Mouse (Mus musculus) lung, postnatal 0 days (tissue): ENCODE results near the gene Bcl2l11. TPM values are rescaled to one million over a fixed set of nuclear protein-coding genes. Genes with fewer than 3 reads are reported as not detected.

Source experiments
- ATAC-seq: fragments of 200-750 bp; cut with Nextera tagmentation; 2 replicates; pipeline ENCODE4 v1.8.0; 2017; ENCODE audit warnings: moderate library complexity
- DNase-seq: peaks from one replicate; pipeline ENCODE4 v3.0.0-alpha.2; 2016; ENCODE audit warnings: low spot score
- H3K27ac ChIP-seq: fragments of 300-500 bp; sonication (generic); 2 replicates; pipeline ENCODE4 v1.5.1; 2014; ENCODE audit warnings: antibody characterized with exemption, mild to moderate bottlenecking, low read length, mixed read lengths
- H3K27me3 ChIP-seq: fragments of 300-500 bp; sonication (generic); replicated peaks from 2 replicates; pipeline ENCODE4 v1.6.1; 2014; ENCODE audit warnings: low read length, mixed read lengths; ENCODE audit not compliant: insufficient read depth
- H3K36me3 ChIP-seq: fragments of 300-500 bp; sonication (generic); 2 replicates; pipeline ENCODE4 v1.6.1; 2014; ENCODE audit warnings: low read length, mixed read lengths; ENCODE audit not compliant: insufficient read depth
- H3K4me1 ChIP-seq: fragments of 300-500 bp; sonication (generic); 2 replicates; pipeline ENCODE4 v1.6.1; 2014; ENCODE audit warnings: antibody characterized with exemption, low read depth, low read length, mixed read lengths; ENCODE audit not compliant: insufficient read depth
- H3K4me2 ChIP-seq: fragments of 300-500 bp; sonication (generic); replicated peaks from 2 replicates; pipeline ENCODE4 v1.6.1; 2014; ENCODE audit warnings: low read depth, mild to moderate bottlenecking, low read length, moderate library complexity, mixed read lengths
- H3K4me3 ChIP-seq: fragments of 300-500 bp; sonication (generic); 2 replicates; pipeline ENCODE4 v1.5.1; 2014; ENCODE audit warnings: low read depth, low read length
- H3K9ac ChIP-seq: fragments of 300-500 bp; sonication (generic); replicated peaks from 2 replicates; pipeline ENCODE4 v1.6.1; 2014; ENCODE audit warnings: low read depth, mild to moderate bottlenecking
- H3K9me3 ChIP-seq: fragments of 300-500 bp; sonication (generic); 2 replicates; pipeline ENCODE4 v1.6.1; 2016; ENCODE audit warnings: low read length, mixed read lengths
- CTCF ChIP-seq: IDR thresholded peaks from 2 replicates; pipeline ENCODE4 v1.5.1; 2016; ENCODE audit warnings: antibody characterized with exemption, mild to moderate bottlenecking
- EP300 ChIP-seq: IDR thresholded peaks from 2 replicates; pipeline ENCODE4 v1.6.1; 2016; ENCODE audit warnings: antibody characterized with exemption, mild to moderate bottlenecking, control low read depth
- WGBS: fragments of 180-500 bp; shearing (Covaris S2); extraction: QIAGEN DNeasy Blood & Tissue Kit; methylation state at CpG from one replicate; pipeline ENCODE4 v1.1.7; 2014; 5-methylcytosine and 5-hydroxymethylcytosine counted together
- polyA plus RNA-seq: library from polyadenylated mRNA; unstranded; fragments of >200 nt; fragmentation: Nextera tagmentation; extraction: Ambion mirVana; gene quantifications from 2 replicates; pipeline ENCODE4 v1.2.1, GENCODE M21; 2015

Gene Bcl2l11
- polyA plus RNA-seq, 1 experiment from 2014 or later, result 18.5 TPM

- ATAC-seq (peak; percentile 88), DNase-seq (peak; percentile 99)
- H3K36me3 ChIP-seq, result peaks cover 12% of the 10 kb centered on the region; the same call in 1 of the 2 replicates
- H3K4me3 ChIP-seq, result peak overlapping the region; percentile 79
- peak overlapping the region; percentile 94 for H3K4me2 ChIP-seq
- H3K27me3 ChIP-seq, result no peaks in the 10 kb centered on the region
- TF ChIP-seq EP300 (no peak), CTCF (peak; percentile 36; the same call in 1 of the 2 replicates)
- H3K9ac ChIP-seq, result peak overlapping the region; percentile 81
- H3K27ac ChIP-seq, result peak overlapping the region; percentile 96
- peaks cover 21% of the 10 kb centered on the region; the same call in 1 of the 2 replicates for H3K4me1 ChIP-seq
- 0% methylated on average over 26 of the region's 67 CpGs for WGBS
- no peaks in the 10 kb centered on the region for H3K9me3 ChIP-seq
These were observed 1.4 kb downstream of the Bcl2l11 start for GRCm38 (mm10) chr2:128127121-128127671.

GRCm38 (mm10) chr2:128127691-128128292 is 2.0 kb downstream of the Bcl2l11 start:
- TF ChIP-seq EP300 (no peak), CTCF (0 out of 2 replicates have a peak, but pooled peaks have one; percentile 16)
- H3K9ac ChIP-seq, result peak overlapping the region; percentile 37
- peak overlapping the region; percentile 96 for H3K27ac ChIP-seq
- H3K9me3 ChIP-seq, result no peaks in the 10 kb centered on the region
- WGBS, result under 1% methylated on average over 48 of the region's 48 CpGs
- H3K4me1 ChIP-seq, result peaks cover 18% of the 10 kb centered on the region; the same call in 1 of the 2 replicates
- no peaks in the 10 kb centered on the region for H3K27me3 ChIP-seq
- peak overlapping the region; percentile 79 for H3K4me3 ChIP-seq
- ATAC-seq (peak; percentile 66), DNase-seq (peak; percentile 96)
- H3K4me2 ChIP-seq, result peak overlapping the region; percentile 94
- peaks cover 12% of the 10 kb centered on the region; the same call in 1 of the 2 replicates for H3K36me3 ChIP-seq

GRCm38 (mm10) chr2:128128532-128128931 is 2.7 kb downstream of the Bcl2l11 start:
- Histone ChIP-seq H3K4me2 (peak overlapping the region; percentile 94), H3K27me3 (no peaks in the 10 kb centered on the region), H3K4me1 (peaks cover 17% of the 10 kb centered on the region; the same call in 1 of the 2 replicates), H3K36me3 (peaks cover 12% of the 10 kb centered on the region; the same call in 1 of the 2 replicates), H3K27ac (peak overlapping the region; percentile 96; the same call in 1 of the 2 replicates), H3K9ac (0 out of 2 replicates have a peak overlapping the region, but pooled peaks have one; percentile 37), H3K4me3 (peak overlapping the region; percentile 79; the same call in 1 of the 2 replicates), H3K9me3 (no peaks in the 10 kb centered on the region)
- 47% methylated on average over 10 of the region's 10 CpGs for WGBS
- no peak for DNase-seq
- no peak for ATAC-seq
- TF ChIP-seq CTCF (no peak), EP300 (no peak)

- H3K36me3 ChIP-seq, result peaks cover 21% of the 10 kb centered on the region; the same call in 1 of the 2 replicates
- WGBS, result 81% methylated on average over 11 of the region's 11 CpGs
- TF ChIP-seq CTCF (no peak), EP300 (no peak)
These were observed 5.7 kb downstream of the Bcl2l11 start for GRCm38 (mm10) chr2:128131503-128131902.

GRCm38 (mm10) chr2:128132635-128133034 is 6.8 kb downstream of the Bcl2l11 start:
- no peak overlapping the region for H3K4me2 ChIP-seq
- ATAC-seq (no peak), DNase-seq (no peak)
- TF ChIP-seq EP300 (no peak), CTCF (no peak)
- H3K27me3 ChIP-seq, result no peaks in the 10 kb centered on the region
- no peak overlapping the region for H3K4me3 ChIP-seq
- H3K36me3 ChIP-seq, result peaks cover 21% of the 10 kb centered on the region; the same call in 1 of the 2 replicates
- 88% methylated on average over 5 of the region's 5 CpGs for WGBS
- no peak overlapping the region for H3K27ac ChIP-seq
- H3K9me3 ChIP-seq, result no peaks in the 10 kb centered on the region
- no peak overlapping the region for H3K9ac ChIP-seq
- peaks cover 4% of the 10 kb centered on the region; the same call in 1 of the 2 replicates for H3K4me1 ChIP-seq

More at GRCm38 (mm10) chr2:128131503-128131902, 5.7 kb downstream of the Bcl2l11 start:
- Histone ChIP-seq H3K4me1 (peaks cover 4% of the 10 kb centered on the region; the same call in 1 of the 2 replicates), H3K9me3 (no peaks in the 10 kb centered on the region), H3K27ac (no peak overlapping the region), H3K4me2 (no peak overlapping the region), H3K9ac (no peak overlapping the region), H3K4me3 (no peak overlapping the region), H3K27me3 (no peaks in the 10 kb centered on the region)
- DNase-seq (no peak), ATAC-seq (no peak)

GRCm38 (mm10) chr2:128133865-128134264 is 8.0 kb downstream of the Bcl2l11 start:
- ATAC-seq, result no peak

More at GRCm38 (mm10) chr2:128133865-128134264, 8.0 kb downstream of the Bcl2l11 start:
- TF ChIP-seq EP300 (no peak), CTCF (no peak)
- H3K27ac ChIP-seq, result no peak overlapping the region
- no peak overlapping the region for H3K4me2 ChIP-seq
- no peaks in the 10 kb centered on the region; the same call in 1 of the 2 replicates for H3K4me1 ChIP-seq
- H3K9ac ChIP-seq, result no peak overlapping the region
- H3K9me3 ChIP-seq, result no peaks in the 10 kb centered on the region
- DNase-seq, result no peak
- H3K36me3 ChIP-seq, result peaks cover 21% of the 10 kb centered on the region; the same call in 1 of the 2 replicates
- no peaks in the 10 kb centered on the region for H3K27me3 ChIP-seq
- no peak overlapping the region for H3K4me3 ChIP-seq
